Mouse (Mus musculus) lung, postnatal 10 days (tissue): ENCODE data around the gene Zfp712.
A peak's percentile ranks its signal among the peaks of the same experiment; 100 is the strongest.

Experiments
- DNase-seq: peaks from one replicate; pipeline ENCODE4 v3.0.0; 2021

Gene Zfp712

GRCm38 (mm10) chr13:67060786-67061358 is at the start of gene Zfp712:
Gene Zfp712 (minus strand): TSS chr13:67061170.
- DNase-seq = peak; percentile 96

DNA sequence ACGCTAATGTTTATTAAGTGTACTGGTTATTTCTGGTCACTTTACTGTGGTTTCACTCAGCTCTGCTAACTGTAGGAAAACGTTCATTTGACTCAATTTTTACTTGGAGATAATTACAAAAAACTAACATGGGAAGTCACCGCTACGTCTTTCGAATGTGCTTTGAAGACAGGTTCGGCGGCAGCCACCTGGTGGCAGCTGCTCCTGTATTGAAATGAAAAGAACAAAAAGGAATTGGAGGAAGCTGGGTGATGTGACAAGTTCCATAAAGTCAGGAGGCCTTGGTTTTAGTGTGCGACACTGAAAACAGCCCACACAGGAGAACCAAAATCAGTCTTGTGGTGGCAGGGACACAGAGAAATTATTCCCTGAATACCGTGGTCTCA is 47.8 kb upstream of the Zfp712 start:
- no peak for DNase-seq

DNA sequence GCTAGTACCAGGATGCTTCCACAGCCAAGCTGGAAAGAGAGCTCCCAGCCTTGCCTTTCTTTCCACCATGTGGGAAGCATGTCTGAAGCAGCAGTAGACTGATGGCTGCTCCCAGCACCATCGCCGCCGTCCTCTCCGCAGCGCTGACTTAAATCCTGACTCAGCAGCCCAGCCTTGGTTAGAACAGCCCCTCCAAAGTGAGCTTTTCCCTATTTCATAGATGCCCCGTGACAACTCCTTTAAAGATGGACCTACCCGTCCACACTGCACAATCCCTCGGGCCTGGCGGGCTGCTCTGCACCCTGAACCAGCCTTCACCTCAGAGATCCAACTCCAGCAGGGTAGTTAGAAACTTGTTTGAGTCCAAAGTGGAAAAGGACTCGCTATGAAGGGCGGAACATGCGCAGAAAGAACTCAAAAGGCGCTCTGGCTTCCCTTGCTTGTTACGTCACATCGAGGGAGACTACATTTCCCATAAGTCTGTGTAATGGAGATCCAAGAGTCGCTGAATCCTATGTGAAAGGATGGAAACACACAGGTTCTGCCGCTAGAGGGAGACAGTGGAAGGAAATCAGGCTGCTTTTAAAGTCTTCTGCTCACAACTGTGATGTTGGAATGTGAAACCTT is 47.3 kb upstream of the Zfp712 start, which contains the start of gene Gm28557:
Gene Gm28557 (minus strand): TSS at position 411 of the 627 bp plus-strand sequence.
- DNase-seq = peak; percentile 96

DNA sequence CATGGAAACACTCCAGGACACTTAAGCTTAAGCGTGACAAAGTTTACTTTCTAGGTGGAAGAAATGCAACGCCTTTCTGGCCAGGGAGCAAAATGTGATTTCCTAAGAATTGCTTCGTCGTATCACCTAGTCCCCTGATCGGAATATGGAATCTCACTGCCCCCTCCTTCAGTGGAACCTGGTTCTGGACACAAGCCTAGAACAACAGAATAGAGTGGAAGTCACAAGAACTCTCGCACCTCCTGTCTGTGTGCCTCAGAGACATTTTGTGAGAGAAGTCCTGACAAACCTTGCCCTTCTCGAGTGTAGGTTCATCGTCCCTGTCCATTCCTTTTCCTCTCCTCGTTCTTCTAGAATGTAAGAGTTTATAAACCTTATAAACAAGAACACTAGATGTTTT is 46.7 kb upstream of the Zfp712 start:
- DNase-seq = no peak

- no peak for DNase-seq
These were observed 36.9 kb upstream of the Zfp712 start, which contains the start of gene Zfp708 for GRCm38 (mm10) chr13:67097876-67098275. Gene Zfp708 (minus strand): TSS chr13:67097976.

DNA sequence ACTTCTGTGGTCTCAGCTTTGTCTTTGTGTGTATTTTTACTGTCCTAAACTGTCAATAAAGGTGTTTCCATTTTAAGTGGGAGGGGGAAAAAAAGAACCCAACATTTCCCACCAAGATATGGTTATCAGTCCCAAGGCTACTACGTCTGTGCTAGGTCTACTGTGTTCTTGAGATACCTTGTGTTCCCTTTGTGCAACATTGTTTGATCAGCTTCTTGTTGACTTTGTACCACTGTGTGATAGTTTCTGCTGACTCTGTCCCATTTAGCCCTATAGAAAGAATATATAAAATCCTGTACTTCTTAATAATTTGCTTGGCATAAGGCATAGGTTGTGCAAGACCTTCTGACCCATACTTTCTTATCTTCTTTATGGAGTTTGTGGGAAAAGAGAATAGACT is 29.2 kb upstream of the Zfp712 start:
- no peak for DNase-seq

DNA sequence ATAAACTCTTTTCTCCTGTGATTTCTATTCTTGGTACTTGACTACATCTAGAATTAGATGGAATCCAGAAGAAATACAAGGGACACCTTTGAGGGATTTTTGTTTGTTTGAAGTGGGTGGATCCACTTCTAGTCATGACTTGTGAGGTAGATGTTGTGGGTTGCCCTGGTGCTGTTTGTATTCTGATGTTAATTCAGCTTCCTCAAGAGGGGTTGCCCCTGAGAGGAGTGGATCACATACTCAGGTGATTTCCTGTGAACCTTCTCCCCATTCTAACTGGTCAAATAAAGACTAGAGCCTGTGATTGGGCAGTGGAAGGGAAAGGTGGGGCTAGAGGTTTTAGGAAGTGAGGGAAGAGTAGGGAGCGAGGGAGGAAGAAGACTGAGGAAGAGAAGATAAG is 21.0 kb upstream of the Zfp712 start:
- no peak for DNase-seq

- peak; percentile 80 for DNase-seq
These were observed 20.3 kb upstream of the Zfp712 start for GRCm38 (mm10) chr13:67081142-67081713.

DNA sequence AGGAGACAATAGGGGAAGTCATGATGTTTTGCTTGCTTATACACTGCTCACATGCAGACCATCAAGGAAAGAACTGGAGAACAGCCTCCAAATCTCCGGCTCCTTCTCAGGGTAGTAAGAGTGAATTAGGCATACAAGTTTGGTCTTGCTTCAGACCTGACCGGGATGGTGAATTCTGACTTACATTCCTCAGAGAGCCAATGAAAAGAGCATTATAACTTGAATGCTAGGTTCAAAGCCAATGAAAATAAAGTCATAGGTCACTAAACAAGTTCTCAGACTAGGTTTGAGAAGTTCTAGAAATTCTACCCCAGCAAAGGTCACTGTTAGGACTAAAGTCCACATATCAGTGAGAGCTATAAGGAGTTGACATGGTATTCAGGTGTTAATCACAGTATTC is 16.3 kb upstream of the Zfp712 start:
- no peak for DNase-seq

- DNase-seq = no peak
These were observed 11.8 kb upstream of the Zfp712 start for GRCm38 (mm10) chr13:67072786-67073185.

GRCm38 (mm10) chr13:67065386-67065785 is 4.4 kb upstream of the Zfp712 start:
- DNase-seq = no peak

DNA sequence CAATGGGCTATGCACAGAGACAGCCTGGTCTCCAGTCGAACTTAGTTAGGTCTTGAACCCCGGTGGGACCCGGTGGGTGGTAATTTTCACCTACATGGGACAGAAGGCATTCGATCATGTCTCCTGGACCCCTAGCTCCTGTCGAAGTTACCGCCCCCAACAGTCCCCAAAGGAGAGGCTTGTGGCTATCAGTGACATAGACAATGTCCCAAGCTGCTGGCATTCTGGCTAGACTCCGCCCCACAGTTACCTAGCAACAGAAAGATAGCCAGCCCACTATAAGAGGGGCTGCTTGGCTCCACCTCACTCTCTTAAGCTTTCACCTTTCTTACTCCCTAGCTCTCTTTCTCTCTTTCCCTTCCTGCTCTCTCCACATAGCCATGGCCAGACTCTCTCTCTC is 1.5 kb upstream of the Zfp712 start:
- DNase-seq = no peak

DNA sequence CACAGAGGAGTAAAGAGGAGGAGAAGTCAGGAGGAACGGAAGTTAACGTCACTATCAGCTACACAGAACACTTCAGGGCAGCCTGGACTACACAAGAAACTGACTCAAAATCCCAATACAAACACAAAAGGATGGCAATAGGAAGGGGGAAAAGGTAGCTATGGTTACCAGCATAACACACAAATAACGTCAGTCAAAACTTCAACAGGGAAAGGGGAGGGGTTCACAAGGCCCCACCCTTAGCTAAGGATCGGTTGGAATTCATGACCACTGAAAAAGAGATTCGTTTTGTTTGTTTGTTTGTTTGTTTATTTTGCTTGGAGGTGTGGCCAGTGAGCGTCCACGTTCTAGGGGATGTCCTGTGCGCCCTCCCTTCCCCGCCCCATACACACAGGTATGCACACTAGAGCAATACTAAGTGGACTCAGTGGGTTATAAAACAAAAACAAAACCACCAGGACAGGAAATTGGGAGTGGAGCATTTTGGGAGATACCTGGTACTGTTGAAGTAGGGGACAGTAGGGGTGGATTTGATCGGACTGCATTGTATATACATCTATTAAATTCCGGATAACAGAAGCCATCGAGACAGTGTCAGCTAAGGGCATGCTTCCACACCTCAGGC is 697 bp downstream of the Zfp712 start:
- DNase-seq = peak; percentile 35
